Comparison of ENCODE assay signal across 8 mouse cellular contexts in genomic region chr8:104251461-104251860, GRCm38 (mm10). TPM values are rescaled to one million over a fixed set of nuclear protein-coding genes. Genes with fewer than 3 reads are reported as not detected.
DNase-seq lines count a peak whose midpoint lies in the region; ATAC-seq and TF ChIP-seq lines count a peak whose summit lies in the region.

No protein-coding gene starts in this region.

- ATAC-seq in inflammation-experienced regulatory T-cells, adult 6 months: peak; percentile 0
- ATAC-seq in liver, postnatal 0 days: no peak
- no peak for ATAC-seq in granulocyte monocyte progenitor cell, adult 5-6 weeks (replicated peaks; ENCODE audit: poor library complexity, severe bottlenecking)
- no peak for ATAC-seq in monocyte, adult 5-6 weeks (replicated peaks; ENCODE audit: insufficient number of reproducible peaks, low FRiP score, low TSS enrichment, poor library complexity, severe bottlenecking)

- H3K4me1 ChIP-seq in liver, postnatal 0 days (ENCODE audit: insufficient read depth): peaks cover 17% of the 10 kb centered on the region

- H3K9me3 ChIP-seq in liver, postnatal 0 days (ENCODE audit: low read length): no peaks in the 10 kb centered on the region

- H3K27ac ChIP-seq in liver, postnatal 0 days (ENCODE audit: low read depth): peak overlapping the region; percentile 84; the same call in 1 of the 2 replicates

- TF ChIP-seq CTCF in liver, postnatal 0 days (IDR thresholded peaks at IDR 0.05; ENCODE audit: low read depth): no peak

- intact Hi-C loops in left cerebral cortex, postnatal 36 days (cut with DNase I): loop anchor here (5.0 kb wide), 1 partner anchor 91 kb away; no protein-coding TSS in a partner anchor

- peak; percentile 20 for DNase-seq in kidney, adult 18-20 months
- no peak for DNase-seq in kidney, adult 11 months
- DNase-seq in embryo, embryonic 11 days: peak; percentile 39
- peak; percentile 33 for DNase-seq in liver, postnatal 0 days
- DNase-seq in left cerebral cortex, postnatal 36 days (ENCODE audit: low spot score in 2 of 2): no peak

- H3K27me3 ChIP-seq in liver, postnatal 0 days (ENCODE audit: insufficient read depth, low read length): no peaks in the 10 kb centered on the region

- under 1% methylated on average over 7 of the region's 7 CpGs for WGBS in liver, postnatal 0 days (ENCODE audit: insufficient replicate concordance)

- TF ChIP-seq EP300 in liver, postnatal 0 days (IDR thresholded peaks at IDR 0.05; ENCODE audit: low read depth): no peak

- H3K4me3 ChIP-seq in liver, postnatal 0 days (ENCODE audit: low read depth, low read length): peak overlapping the region; percentile 79

- peak overlapping the region; percentile 76; the same call in 1 of the 2 replicates for H3K9ac ChIP-seq in liver, postnatal 0 days (replicated peaks)

- H3K36me3 ChIP-seq in liver, postnatal 0 days (replicated peaks; ENCODE audit: insufficient read depth, low read length): no peaks in the 10 kb centered on the region

- H3K4me2 ChIP-seq in liver, postnatal 0 days (ENCODE audit: low read depth, low read length): peak overlapping the region; percentile 93

RNA-seq across cellular contexts. Expression of gene Cklf, which starts 0.8 kb away (rescaled TPM):
- 100 to 1,000 TPM in 1 of 3 experiments, 10 to 100 TPM in 2; 92.1 to 108 (median 97.9) TPM for polyA plus RNA-seq in inflammation-experienced regulatory T-cells, adult 6 months (2017; shearing (Covaris generic))
- 16.7 and 17.3 TPM in 2 replicates for polyA plus RNA-seq in liver, postnatal 0 days (2015; fragmentation: Nextera tagmentation; extraction: Ambion mirVana)
- total RNA-seq in granulocyte monocyte progenitor cell, adult 5-6 weeks (2014; fragmentation: Nextera tagmentation): 45.2 and 50.6 TPM in 2 replicates
- total RNA-seq in granulocyte monocyte progenitor cell, adult 5-6 weeks (2017): 13.5 and 17.9 TPM in 2 replicates
- total RNA-seq in left cerebral cortex, postnatal 36 days (2021): 1 to 10 TPM; 4.9 to 9.4 TPM
- 33.6 to 48.9 TPM (median 35.8 TPM) in 3 replicates for total RNA-seq in monocyte, adult 5-6 weeks (2017)

RNA-seq across cellular contexts. Expression of gene Tk2, which starts 3.1 kb away (rescaled TPM):
- 10 to 100 TPM; 27.5 to 57.6 (median 55.8) TPM for polyA plus RNA-seq in inflammation-experienced regulatory T-cells, adult 6 months (2017; shearing (Covaris generic))
- polyA plus RNA-seq in liver, postnatal 0 days (2015; fragmentation: Nextera tagmentation; extraction: Ambion mirVana): 10.3 and 10.6 TPM in 2 replicates
- total RNA-seq in granulocyte monocyte progenitor cell, adult 5-6 weeks (2014; fragmentation: Nextera tagmentation): 11.2 and 15.4 TPM in 2 replicates
- 11.7 and 12.6 TPM in 2 replicates for total RNA-seq in granulocyte monocyte progenitor cell, adult 5-6 weeks (2017)
- total RNA-seq in left cerebral cortex, postnatal 36 days (2021): 10 to 100 TPM; 41.3 to 41.5 TPM
- total RNA-seq in monocyte, adult 5-6 weeks (2017): 39.0 to 49.4 TPM (median 44.6 TPM) in 3 replicates

RNA-seq across cellular contexts. Expression of gene Cmtm2a, which starts 41.5 kb away (rescaled TPM):
- polyA plus RNA-seq in inflammation-experienced regulatory T-cells, adult 6 months (2017; shearing (Covaris generic)): not detected
- polyA plus RNA-seq in liver, postnatal 0 days (2015; fragmentation: Nextera tagmentation; extraction: Ambion mirVana): not detected in 2 replicates
- not detected in 2 replicates for total RNA-seq in granulocyte monocyte progenitor cell, adult 5-6 weeks (2014; fragmentation: Nextera tagmentation)
- not detected in 2 replicates for total RNA-seq in granulocyte monocyte progenitor cell, adult 5-6 weeks (2017)
- total RNA-seq in left cerebral cortex, postnatal 36 days (2021): not detected
- total RNA-seq in monocyte, adult 5-6 weeks (2017): 4.7 TPM in 1 of 3 replicates, not detected in the others

RNA-seq across cellular contexts. Expression of gene Gm45711, which starts 58.4 kb away (rescaled TPM):
- not detected for polyA plus RNA-seq in inflammation-experienced regulatory T-cells, adult 6 months (2017; shearing (Covaris generic))
- polyA plus RNA-seq in liver, postnatal 0 days (2015; fragmentation: Nextera tagmentation; extraction: Ambion mirVana): not detected in 2 replicates
- total RNA-seq in granulocyte monocyte progenitor cell, adult 5-6 weeks (2014; fragmentation: Nextera tagmentation): not detected in 2 replicates
- not detected in 2 replicates for total RNA-seq in granulocyte monocyte progenitor cell, adult 5-6 weeks (2017)
- not detected for total RNA-seq in left cerebral cortex, postnatal 36 days (2021)
- total RNA-seq in monocyte, adult 5-6 weeks (2017): not detected in 3 replicates

RNA-seq across cellular contexts. Expression of gene Cmtm1, which starts 58.5 kb away (rescaled TPM):
- polyA plus RNA-seq in inflammation-experienced regulatory T-cells, adult 6 months (2017; shearing (Covaris generic)): not detected
- not detected in 2 replicates for polyA plus RNA-seq in liver, postnatal 0 days (2015; fragmentation: Nextera tagmentation; extraction: Ambion mirVana)
- total RNA-seq in granulocyte monocyte progenitor cell, adult 5-6 weeks (2014; fragmentation: Nextera tagmentation): not detected in 2 replicates
- total RNA-seq in granulocyte monocyte progenitor cell, adult 5-6 weeks (2017): not detected in 2 replicates
- not detected for total RNA-seq in left cerebral cortex, postnatal 36 days (2021)
- total RNA-seq in monocyte, adult 5-6 weeks (2017): not detected in 3 replicates

Comparison
In these comparisons a context has a peak if more than half of its experiments do, and no peak if none do; other contexts are left out.
1. DNase-seq: peak in kidney, adult 18-20 months (single experiment), embryo, embryonic 11 days (single experiment) and liver, postnatal 0 days (single experiment); none in kidney, adult 11 months (single experiment) and left cerebral cortex, postnatal 36 days (0 of 2).